Mouse (Mus musculus) liver, embryonic 18 days (tissue): ENCODE measurements around the gene Olfr50. TPM values are rescaled to one million over a fixed set of nuclear protein-coding genes. Genes with fewer than 3 reads are reported as not detected.

ENCODE experiments used
- polyA plus RNA-seq: library from polyadenylated mRNA; depleted of rRNA; stranded (reverse); fragments of >200 nt; gene quantifications from 2 replicates; pipeline ENCODE4 v1.2.3, GENCODE M21; 2012; rRNA removed

The Olfr50 gene
- not detected in 2 replicates for polyA plus RNA-seq

DNA sequence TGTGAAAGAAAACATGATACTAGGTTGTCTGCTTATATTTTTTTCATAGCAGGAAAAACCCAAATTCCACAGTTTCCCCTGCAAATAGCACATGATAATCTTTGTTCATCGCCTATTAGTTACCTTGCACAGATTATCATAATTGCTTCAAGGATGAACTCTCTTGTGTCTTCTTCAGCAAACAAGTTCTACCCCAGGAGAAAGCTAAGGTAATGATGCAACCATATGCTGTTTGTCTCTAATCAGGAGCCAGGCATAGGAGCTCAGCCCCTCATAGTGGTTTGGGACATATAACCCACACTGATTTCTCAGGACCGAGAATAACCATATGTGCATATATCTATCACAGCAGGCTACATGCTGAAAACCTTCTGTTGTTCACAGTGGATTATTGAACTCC lies at the start of gene Olfr50:
Gene Olfr50, plus strand, starts transcription at position 301 of the 400 bp plus-strand sequence.

DNA sequence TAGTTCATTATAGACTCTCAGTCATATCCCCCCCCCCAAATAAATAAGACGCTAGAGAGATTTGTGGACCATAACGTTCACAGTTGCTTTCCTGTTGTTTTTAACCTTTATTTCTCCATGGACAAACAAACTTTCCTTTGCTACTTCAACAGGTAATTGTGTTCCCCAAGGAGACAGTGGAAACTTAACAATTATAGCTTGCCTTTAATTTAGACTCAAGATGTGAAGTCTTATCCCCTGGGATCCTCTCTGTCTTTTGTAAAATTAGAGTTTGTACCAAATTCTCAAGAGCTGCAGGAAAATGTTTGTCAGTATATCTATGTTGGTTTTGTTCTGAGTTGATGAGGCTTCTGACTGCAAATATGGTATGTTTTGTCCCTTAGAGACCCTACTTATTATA lies 6.4 kb upstream of the Olfr50 start, which contains the start of gene Olfr348:
Gene Olfr348, plus strand, starts transcription at position 301 of the 400 bp plus-strand sequence.

DNA sequence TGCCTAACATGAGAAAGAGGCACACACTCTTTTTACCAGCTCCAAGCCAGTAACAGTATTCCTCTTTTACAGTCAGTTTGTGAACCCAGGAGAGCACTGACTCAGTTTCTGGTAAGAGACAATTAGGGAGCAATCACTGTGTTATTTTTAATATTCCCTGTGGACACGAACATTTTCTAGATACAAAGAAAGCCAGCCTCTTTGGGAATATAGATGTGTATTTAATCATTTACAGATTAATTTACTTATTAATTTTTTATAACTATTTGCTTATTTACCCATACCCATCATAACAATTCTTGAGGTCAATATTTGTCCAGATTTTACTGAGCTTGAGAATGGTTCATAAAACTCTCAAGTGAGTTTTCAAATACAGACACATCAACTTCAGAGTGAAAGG lies 26.6 kb downstream of the Olfr50 start, which contains the start of gene Olfr3:
Gene Olfr3, minus strand, starts transcription at position 101 of the 400 bp plus-strand sequence.

DNA sequence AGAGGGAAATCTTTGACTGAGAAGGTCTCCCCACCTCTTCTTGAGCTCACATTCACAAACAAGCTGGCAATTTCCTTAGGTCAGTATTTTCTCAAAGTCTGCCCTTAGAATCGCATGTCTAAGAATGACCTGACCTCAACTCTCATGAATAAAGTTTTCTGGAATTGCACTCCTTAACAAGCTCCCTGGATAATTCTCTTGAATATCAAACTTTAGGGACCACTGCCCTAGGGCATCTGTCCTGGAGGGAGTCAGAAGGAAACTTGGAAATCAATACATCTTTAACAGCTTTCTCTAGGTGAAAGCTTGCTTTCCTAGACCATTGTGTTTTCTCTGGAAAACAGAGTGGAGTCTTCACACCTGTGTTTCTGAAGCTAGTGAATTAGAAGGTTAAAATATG lies 55.7 kb downstream of the Olfr50 start, which contains the start of gene Olfr350:
Gene Olfr350, plus strand, starts transcription at position 301 of the 400 bp plus-strand sequence.

Other genes starting within 250 kb of the Olfr50 start
- gene Olfr344, start 223.9 kb upstream of the Olfr50 start, polyA plus RNA-seq, result not detected in 2 replicates
- gene Olfr345, start 150.5 kb upstream of the Olfr50 start, polyA plus RNA-seq, result not detected in 2 replicates
- not detected in 2 replicates for gene Olfr346, start 104.8 kb upstream of the Olfr50 start, polyA plus RNA-seq
- not detected in 2 replicates for gene Olfr347, start 58.6 kb upstream of the Olfr50 start, polyA plus RNA-seq
- not detected in 2 replicates for gene Olfr348, start 6.3 kb upstream of the Olfr50 start, polyA plus RNA-seq
- gene Olfr3, start 26.5 kb downstream of the Olfr50 start, polyA plus RNA-seq, result not detected in 2 replicates
- gene Olfr350, start 55.8 kb downstream of the Olfr50 start, polyA plus RNA-seq, result not detected in 2 replicates
- gene Olfr351, start 72.1 kb downstream of the Olfr50 start, polyA plus RNA-seq, result not detected in 2 replicates
- gene Olfr352, start 77.9 kb downstream of the Olfr50 start, polyA plus RNA-seq, result not detected in 2 replicates
- gene Olfr353, start 102.4 kb downstream of the Olfr50 start, polyA plus RNA-seq, result not detected in 2 replicates
- not detected in 2 replicates for gene Olfr354, start 115.1 kb downstream of the Olfr50 start, polyA plus RNA-seq
- not detected in 2 replicates for gene Olfr355, start 138.4 kb downstream of the Olfr50 start, polyA plus RNA-seq
- gene Olfr356, start 146.6 kb downstream of the Olfr50 start, polyA plus RNA-seq, result not detected in 2 replicates
- not detected in 2 replicates for gene Olfr357, start 203.3 kb downstream of the Olfr50 start, polyA plus RNA-seq
- not detected in 2 replicates for gene Olfr358, start 218.8 kb downstream of the Olfr50 start, polyA plus RNA-seq